Mouse (Mus musculus) heart, postnatal 0 days (tissue): ENCODE measurements around the gene Qprt.

Experiments used
- CTCF ChIP-seq: IDR thresholded peaks from 2 replicates; pipeline ENCODE4 v1.5.1; 2016; ENCODE audit warnings: antibody characterized with exemption, control low read depth, low read depth
- EP300 ChIP-seq: IDR thresholded peaks from 2 replicates; pipeline ENCODE4 v1.6.1; 2016; ENCODE audit warnings: antibody characterized with exemption, low read depth

DNA sequence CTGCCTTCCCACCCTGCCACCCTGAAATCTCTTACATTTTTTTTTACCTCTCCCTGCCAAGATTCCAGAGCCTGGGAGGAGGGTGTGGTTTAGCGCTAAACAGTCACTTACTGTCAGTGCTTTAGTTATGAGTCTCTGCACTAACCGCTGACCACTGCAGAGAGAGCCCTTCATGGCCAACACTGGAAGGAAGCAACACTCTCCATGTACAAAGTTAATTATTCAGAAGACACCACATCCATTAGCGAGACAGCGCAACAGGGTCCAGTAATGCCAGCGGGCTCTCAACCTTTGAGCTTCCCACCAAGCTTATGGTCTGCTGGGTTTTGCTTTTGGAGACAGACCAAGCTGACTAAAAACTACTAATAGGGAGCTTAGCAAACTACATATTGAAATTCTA is 45.8 kb downstream of the Qprt start:
- TF ChIP-seq EP300 (no peak), CTCF (no peak)
